Mouse (Mus musculus) adipocyte (in vitro differentiated cells): Measurements from ENCODE around the gene Ccdc87.

ENCODE experiments used
- DNase-seq: peaks from one replicate; pipeline ENCODE4 v3.0.0-alpha.2; 2016; ENCODE audit warnings: low spot score

The Ccdc87 gene

GRCm38 (mm10) chr19:4839149-4839548, at the start of gene Ccdc87, which contains the start of gene Ccs:
Ccdc87 (plus strand) TSS chr19:4839366.
Ccs (minus strand) TSS chr19:4839332.
- DNase-seq: peak; percentile 99

- peak; percentile 66 for DNase-seq
Observed at GRCm38 (mm10) chr19:4793281-4793830, 45.8 kb upstream of the Ccdc87 start.

GRCm38 (mm10) chr19:4793831-4794422, 45.2 kb upstream of the Ccdc87 start, which contains the start of gene Rbm4:
Rbm4 (minus strand) TSS chr19:4793901.
- peak; percentile 99 for DNase-seq

- no peak for DNase-seq
Observed at GRCm38 (mm10) chr19:4795929-4796328, 43.2 kb upstream of the Ccdc87 start.

- no peak for DNase-seq
Observed at GRCm38 (mm10) chr19:4797846-4798245, 41.3 kb upstream of the Ccdc87 start.

- DNase-seq: no peak
Observed at GRCm38 (mm10) chr19:4799083-4799482, 40.1 kb upstream of the Ccdc87 start.

GRCm38 (mm10) chr19:4802691-4803091, 36.5 kb upstream of the Ccdc87 start:
- DNase-seq: no peak

- DNase-seq: no peak
Observed at GRCm38 (mm10) chr19:4803283-4803682, 35.9 kb upstream of the Ccdc87 start.

GRCm38 (mm10) chr19:4810309-4810708, 28.9 kb upstream of the Ccdc87 start:
- no peak for DNase-seq

- no peak for DNase-seq
Observed at GRCm38 (mm10) chr19:4810746-4811062, 28.5 kb upstream of the Ccdc87 start.

- DNase-seq: peak; percentile 100
Observed at GRCm38 (mm10) chr19:4811063-4811908, 27.9 kb upstream of the Ccdc87 start, which contains the start of the genes Gm21992 and Rbm14. Gm21992 (minus strand) TSS chr19:4811612. Rbm14 (minus strand) TSS chr19:4811634.

- no peak for DNase-seq
Observed at GRCm38 (mm10) chr19:4811909-4812242, 27.3 kb upstream of the Ccdc87 start.

GRCm38 (mm10) chr19:4812334-4812949, 26.7 kb upstream of the Ccdc87 start:
- peak; percentile 48 for DNase-seq

GRCm38 (mm10) chr19:4813015-4813414, 26.2 kb upstream of the Ccdc87 start:
- DNase-seq: no peak

- DNase-seq: no peak
Observed at GRCm38 (mm10) chr19:4817182-4817835, 21.9 kb upstream of the Ccdc87 start.

- peak; percentile 97 for DNase-seq
Observed at GRCm38 (mm10) chr19:4820678-4821303, 18.4 kb upstream of the Ccdc87 start.

- no peak for DNase-seq
Observed at GRCm38 (mm10) chr19:4828444-4829114, 10.6 kb upstream of the Ccdc87 start.

GRCm38 (mm10) chr19:4829156-4829555, 10.0 kb upstream of the Ccdc87 start:
- peak; percentile 81 for DNase-seq

- peak; percentile 55 for DNase-seq
Observed at GRCm38 (mm10) chr19:4833977-4834376, 5.2 kb upstream of the Ccdc87 start.

GRCm38 (mm10) chr19:4836096-4836495, 3.1 kb upstream of the Ccdc87 start:
- DNase-seq: peak; percentile 55

GRCm38 (mm10) chr19:4837049-4837448, 2.1 kb upstream of the Ccdc87 start:
- DNase-seq: no peak
